Mouse (Mus musculus) kidney, adult 2 months (tissue): ENCODE data around the gene Pspn. TPM values are rescaled to one million over a fixed set of nuclear protein-coding genes. Genes with fewer than 3 reads are reported as not detected.

ENCODE experiments used
- DNase-seq: peaks from one replicate; pipeline ENCODE4 v3.0.0; 2021
- H3K27ac ChIP-seq: fragments of 200-500 bp; 2 replicates; pipeline ENCODE4 v1.5.1; 2012; ENCODE audit warnings: low read depth, low read length, control low read depth, inconsistent platforms; ENCODE audit not compliant: insufficient read depth
- H3K27me3 ChIP-seq: fragments of 200-500 bp; replicated peaks from 2 replicates; pipeline ENCODE4 v1.6.1; 2012; ENCODE audit warnings: mild to moderate bottlenecking, moderate library complexity, low read length, inconsistent platforms; ENCODE audit not compliant: control insufficient read depth, insufficient read depth
- H3K36me3 ChIP-seq: fragments of 200-500 bp; 2 replicates; pipeline ENCODE4 v1.6.1; 2012; ENCODE audit warnings: mild to moderate bottlenecking, moderate library complexity, low read length, inconsistent platforms; ENCODE audit not compliant: control insufficient read depth, insufficient read depth
- H3K4me1 ChIP-seq: fragments of 200-500 bp; 2 replicates; pipeline ENCODE4 v1.6.1; 2011; ENCODE audit warnings: low read length; ENCODE audit not compliant: control insufficient read depth, insufficient read depth
- H3K4me3 ChIP-seq: fragments of 200-500 bp; 2 replicates; pipeline ENCODE4 v1.5.1; 2011; ENCODE audit warnings: mild to moderate bottlenecking, low read depth, low read length, control low read depth; ENCODE audit not compliant: insufficient read depth
- CTCF ChIP-seq: fragments of 200-500 bp; conservative IDR thresholded peaks from 2 replicates; pipeline ENCODE4 v1.5.1; 2011; ENCODE audit warnings: low read depth, mild to moderate bottlenecking, control low read depth, low read length, moderate library complexity, mixed read lengths; ENCODE audit not compliant: insufficient read depth, insufficient read length
- POLR2A ChIP-seq: fragments of 200-500 bp; IDR thresholded peaks from one replicate; pipeline ENCODE4 v1.6.1; 2011; ENCODE audit warnings: low read depth, low read length, control low read depth
- WGBS: fragments of 180-500 bp; shearing (Covaris S2); methylation state at CpG from one replicate; pipeline ENCODE4 v1.1.7; 2018; 5-methylcytosine and 5-hydroxymethylcytosine counted together
- polyA plus RNA-seq: library from polyadenylated mRNA; depleted of rRNA; stranded (reverse); fragments of >200 nt; gene quantifications from 2 replicates; pipeline ENCODE4 v1.2.3, GENCODE M21; 2012

The Pspn gene
- polyA plus RNA-seq, 1 experiment = not detected

DNA sequence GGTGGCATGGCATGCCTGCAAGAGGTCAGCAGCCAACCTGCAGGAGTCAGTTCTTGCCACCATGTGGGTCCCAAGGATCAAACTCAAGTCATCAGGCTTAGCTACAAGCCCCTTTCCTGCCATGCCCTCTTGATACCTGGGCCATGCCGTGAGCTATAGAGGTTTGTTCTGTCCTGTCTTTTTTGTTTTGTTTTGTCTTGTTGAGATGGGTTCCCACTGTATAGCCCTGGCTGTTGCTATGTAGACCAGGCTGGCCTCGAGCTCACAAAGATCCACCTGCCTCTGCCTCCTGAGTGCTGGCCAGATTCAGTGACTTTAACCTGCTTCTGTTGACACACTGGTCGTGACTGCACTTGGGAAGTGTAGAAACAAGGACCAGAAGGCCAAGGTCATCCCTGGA, 24.4 kb downstream of the Pspn start:
- Histone ChIP-seq H3K27me3 (no peaks in the 10 kb centered on the region), H3K27ac (no peak overlapping the region), H3K4me1 (no peaks in the 10 kb centered on the region), H3K4me3 (no peak overlapping the region), H3K36me3 (no peaks in the 10 kb centered on the region)
- no peak for DNase-seq
- TF ChIP-seq CTCF (no peak), POLR2A (no peak)
- WGBS = 80% methylated on average over 3 of the region's 3 CpGs

DNA sequence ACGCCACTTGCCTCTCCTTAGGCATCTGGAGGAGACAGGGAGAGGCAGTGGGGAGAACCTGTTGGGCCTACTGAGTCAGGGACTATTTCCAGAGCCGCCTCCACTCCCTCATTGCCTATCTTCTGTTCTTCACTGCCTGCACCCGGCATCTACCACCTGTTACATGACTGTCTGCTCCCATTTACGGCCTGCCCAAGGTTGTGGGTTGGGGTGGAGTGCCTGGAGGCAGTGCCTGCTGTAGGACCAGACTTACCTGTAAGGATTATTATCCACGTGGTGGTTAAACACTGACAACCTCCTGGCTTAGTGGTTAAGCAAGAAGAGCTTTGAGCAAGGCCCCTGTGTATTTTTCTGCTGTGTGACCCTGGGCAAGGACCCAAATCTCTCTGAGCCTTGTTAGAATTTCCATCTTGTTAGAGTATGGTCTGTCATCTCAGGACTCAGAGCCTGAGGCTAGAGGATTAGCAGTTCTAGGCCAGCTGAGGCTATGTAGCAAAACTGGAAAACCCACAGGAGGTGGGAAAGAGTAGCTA, 25.0 kb downstream of the Pspn start:
- Histone ChIP-seq H3K4me3 (no peak overlapping the region), H3K27ac (no peak overlapping the region), H3K36me3 (no peaks in the 10 kb centered on the region), H3K4me1 (no peaks in the 10 kb centered on the region), H3K27me3 (no peaks in the 10 kb centered on the region)
- no peak for TF ChIP-seq POLR2A
- TF ChIP-seq CTCF = no peak
- DNase-seq = no peak
- 74% methylated on average over 5 of the region's 5 CpGs for WGBS

DNA sequence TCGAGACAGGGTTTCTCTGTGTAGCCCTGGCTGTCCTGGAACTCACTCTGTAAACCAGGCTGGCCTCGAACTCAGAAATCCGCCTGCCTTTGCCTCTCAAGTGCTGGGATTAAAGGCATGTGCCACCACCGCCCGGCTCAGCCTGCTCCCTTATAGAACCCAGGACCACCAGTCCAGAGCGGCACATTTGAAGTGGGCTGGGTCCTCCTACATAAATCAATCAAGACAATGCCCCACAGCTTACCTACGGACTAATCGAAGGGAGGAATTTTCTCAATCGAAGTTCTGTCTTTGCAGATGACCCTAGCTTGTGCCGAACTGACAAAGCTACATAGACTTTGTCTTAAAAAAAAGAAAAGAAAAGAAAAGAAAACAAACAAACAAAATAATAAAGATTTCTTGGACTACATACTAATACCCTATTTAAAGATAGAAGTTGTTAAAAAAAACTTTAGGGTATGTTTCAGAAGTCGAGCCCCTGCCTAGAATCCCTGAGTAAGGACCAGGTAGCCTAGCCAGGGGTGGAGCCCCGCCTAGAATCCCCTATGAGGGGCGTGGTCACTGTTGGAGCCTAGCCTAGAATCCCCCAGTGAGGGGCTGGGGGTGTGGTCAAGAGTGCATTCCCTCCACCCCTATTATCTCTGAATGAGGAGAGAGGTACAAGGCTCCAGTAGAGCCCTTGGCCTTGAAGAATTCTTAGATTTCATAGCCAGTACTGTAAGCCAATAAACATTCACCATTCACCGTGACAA, 25.7 kb downstream of the Pspn start:
- WGBS = 72% methylated on average over 13 of the region's 14 CpGs
- H3K4me1 ChIP-seq = no peaks in the 10 kb centered on the region
- TF ChIP-seq POLR2A (no peak), CTCF (no peak)
- no peaks in the 10 kb centered on the region for H3K27me3 ChIP-seq
- H3K36me3 ChIP-seq = no peaks in the 10 kb centered on the region
- H3K4me3 ChIP-seq = no peak overlapping the region
- no peak for DNase-seq
- no peak overlapping the region for H3K27ac ChIP-seq

GRCm38 (mm10) chr17:56970081-56970480, 29.7 kb downstream of the Pspn start:
- WGBS = 67% methylated on average over 5 of the region's 5 CpGs
- H3K27ac ChIP-seq = no peak overlapping the region
- no peak for DNase-seq
- H3K27me3 ChIP-seq = no peaks in the 10 kb centered on the region
- H3K4me3 ChIP-seq = no peak overlapping the region
- no peaks in the 10 kb centered on the region for H3K36me3 ChIP-seq
- no peak for TF ChIP-seq CTCF
- no peak for TF ChIP-seq POLR2A
- no peaks in the 10 kb centered on the region for H3K4me1 ChIP-seq

DNA sequence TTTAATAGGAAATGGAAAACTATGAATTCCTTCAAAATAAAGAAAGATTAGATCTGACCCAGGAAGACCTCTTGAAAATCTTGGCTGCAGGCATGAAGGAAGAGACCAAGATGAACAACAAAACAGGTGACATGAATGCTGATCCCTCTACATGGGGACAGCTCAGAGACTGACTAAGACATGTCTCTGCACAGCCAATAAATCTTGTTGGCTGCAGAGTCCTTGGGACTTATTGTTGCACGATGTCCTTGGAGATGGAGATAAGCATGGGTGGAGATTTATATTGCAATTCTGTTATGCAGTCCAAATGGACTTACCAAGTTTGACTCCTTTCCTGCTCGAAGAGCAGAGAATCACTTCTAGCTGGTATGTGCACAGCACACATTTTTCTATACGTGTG, 30.5 kb downstream of the Pspn start:
- DNase-seq = no peak
- 49% methylated on average over 3 of the region's 3 CpGs for WGBS
- Histone ChIP-seq H3K4me3 (no peak overlapping the region), H3K36me3 (no peaks in the 10 kb centered on the region), H3K4me1 (no peaks in the 10 kb centered on the region), H3K27me3 (no peaks in the 10 kb centered on the region), H3K27ac (no peak overlapping the region)
- TF ChIP-seq CTCF (no peak), POLR2A (no peak)

- Histone ChIP-seq H3K4me3 (no peak overlapping the region), H3K4me1 (no peaks in the 10 kb centered on the region), H3K27me3 (no peaks in the 10 kb centered on the region), H3K36me3 (no peaks in the 10 kb centered on the region), H3K27ac (no peak overlapping the region)
- TF ChIP-seq CTCF = no peak
- no peak for TF ChIP-seq POLR2A
- 75% methylated on average over 6 of the region's 6 CpGs for WGBS
- no peak for DNase-seq
Measured at GRCm38 (mm10) chr17:56963646-56964045, 36.2 kb downstream of the Pspn start.

DNA sequence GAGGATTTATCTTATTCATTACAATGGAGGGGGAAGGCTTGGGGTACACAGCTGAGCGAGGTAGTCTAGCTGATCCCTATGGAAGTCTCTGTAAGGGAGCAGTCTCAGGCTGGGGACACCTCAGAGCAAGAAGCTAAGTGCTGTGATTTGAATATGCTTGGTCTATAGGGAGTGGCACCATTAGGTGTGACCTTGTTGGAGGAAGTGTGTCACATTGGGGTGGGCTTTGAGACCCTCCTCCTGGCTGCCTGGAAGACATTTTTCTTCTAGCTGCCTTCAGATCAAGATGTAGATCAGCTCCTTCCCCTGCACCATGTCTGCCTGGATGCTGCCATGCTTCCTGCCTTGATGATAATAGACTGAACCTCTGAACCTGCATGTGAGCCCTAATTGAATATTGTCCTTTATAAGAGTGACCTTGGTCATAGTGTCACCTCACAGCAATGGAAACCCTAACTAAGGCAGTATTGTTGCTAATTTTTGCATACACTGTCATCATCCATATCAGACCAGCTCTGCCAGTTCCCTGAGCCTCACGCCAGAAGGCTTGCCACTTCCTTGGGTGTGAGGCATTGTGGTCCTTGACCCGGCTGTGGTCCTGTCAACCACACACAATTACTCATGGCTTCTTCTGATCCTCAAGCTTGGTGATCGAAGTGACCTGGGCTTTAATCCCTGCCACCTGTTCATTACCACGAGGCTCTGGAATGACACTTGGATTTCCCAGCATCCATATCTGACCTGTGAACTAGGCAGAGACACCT, 37.0 kb downstream of the Pspn start:
- no peaks in the 10 kb centered on the region for H3K27me3 ChIP-seq
- no peak overlapping the region for H3K4me3 ChIP-seq
- H3K36me3 ChIP-seq = no peaks in the 10 kb centered on the region
- no peak for DNase-seq
- TF ChIP-seq CTCF = no peak
- no peak for TF ChIP-seq POLR2A
- H3K4me1 ChIP-seq = no peaks in the 10 kb centered on the region
- no peak overlapping the region for H3K27ac ChIP-seq
- 82% methylated on average over 5 of the region's 5 CpGs for WGBS
